Mouse (Mus musculus): ENCODE results near the gene Cyp8b1. TPM values are rescaled to one million over a fixed set of nuclear protein-coding genes. Genes with fewer than 3 reads are reported as not detected.

Gene Cyp8b1
- not detected in 2 replicates for polyA plus RNA-seq (2012)

- Histone ChIP-seq H3K36me3 (ENCODE audit: control insufficient read depth) (no peaks in the 10 kb centered on the region), H3K4me1 (ENCODE audit: control insufficient read depth) (no peaks in the 10 kb centered on the region), H3K9me3 (ENCODE audit: control insufficient read depth, low read length) (no peaks in the 10 kb centered on the region), H3K27me3 (ENCODE audit: control insufficient read depth) (no peaks in the 10 kb centered on the region), H3K4me3 (replicated peaks) (no peak within 1 kb of the TSS)
- TF ChIP-seq TAL1 (IDR thresholded peaks at IDR 0.05; ENCODE audit: low read length) (no peak), GATA1 (IDR thresholded peaks at IDR 0.05; ENCODE audit: low read length) (no peak)
These were observed at the start of gene Cyp8b1 for GRCm38 (mm10) chr9:121916102-121916501. TSS of gene Cyp8b1 (minus strand) at chr9:121916305.

- TF ChIP-seq TAL1 (IDR thresholded peaks at IDR 0.05; ENCODE audit: low read length) (no peak), GATA1 (IDR thresholded peaks at IDR 0.05; ENCODE audit: low read length) (no peak)
- H3K4me3 ChIP-seq (replicated peaks): no peak overlapping the region
- no peaks in the 10 kb centered on the region for H3K36me3 ChIP-seq (ENCODE audit: control insufficient read depth)
- no peaks in the 10 kb centered on the region for H3K4me1 ChIP-seq (ENCODE audit: control insufficient read depth)
- no peaks in the 10 kb centered on the region for H3K27me3 ChIP-seq (ENCODE audit: control insufficient read depth)
- H3K9me3 ChIP-seq (ENCODE audit: control insufficient read depth, low read length): no peaks in the 10 kb centered on the region
These were observed 48.8 kb upstream of the Cyp8b1 start for GRCm38 (mm10) chr9:121964941-121965340.

- Histone ChIP-seq H3K9me3 (ENCODE audit: control insufficient read depth, low read length) (no peaks in the 10 kb centered on the region; the same call in 1 of the 2 replicates), H3K4me3 (replicated peaks) (no peak overlapping the region), H3K36me3 (ENCODE audit: control insufficient read depth) (no peaks in the 10 kb centered on the region), H3K27me3 (ENCODE audit: control insufficient read depth) (no peaks in the 10 kb centered on the region), H3K4me1 (ENCODE audit: control insufficient read depth) (no peaks in the 10 kb centered on the region)
- no peak for TF ChIP-seq GATA1 (IDR thresholded peaks at IDR 0.05; ENCODE audit: low read length)
- no peak for TF ChIP-seq TAL1 (IDR thresholded peaks at IDR 0.05; ENCODE audit: low read length)
These were observed 44.0 kb upstream of the Cyp8b1 start for GRCm38 (mm10) chr9:121959966-121960635.

GRCm38 (mm10) chr9:121952596-121952995 is 36.5 kb upstream of the Cyp8b1 start:
- H3K36me3 ChIP-seq (ENCODE audit: control insufficient read depth): no peaks in the 10 kb centered on the region
- no peaks in the 10 kb centered on the region for H3K4me1 ChIP-seq (ENCODE audit: control insufficient read depth)
- no peaks in the 10 kb centered on the region for H3K27me3 ChIP-seq (ENCODE audit: control insufficient read depth)
- TF ChIP-seq GATA1 (IDR thresholded peaks at IDR 0.05; ENCODE audit: low read length) (no peak), TAL1 (IDR thresholded peaks at IDR 0.05; ENCODE audit: low read length) (no peak)
- no peaks in the 10 kb centered on the region; the same call in 1 of the 2 replicates for H3K9me3 ChIP-seq (ENCODE audit: control insufficient read depth, low read length)
- H3K4me3 ChIP-seq (replicated peaks): no peak overlapping the region

- no peaks in the 10 kb centered on the region for H3K27me3 ChIP-seq (ENCODE audit: control insufficient read depth)
- TF ChIP-seq GATA1 (IDR thresholded peaks at IDR 0.05; ENCODE audit: low read length) (no peak), TAL1 (IDR thresholded peaks at IDR 0.05; ENCODE audit: low read length) (no peak)
- H3K4me1 ChIP-seq (ENCODE audit: control insufficient read depth): no peaks in the 10 kb centered on the region
- H3K4me3 ChIP-seq (replicated peaks): no peak overlapping the region
- no peaks in the 10 kb centered on the region for H3K9me3 ChIP-seq (ENCODE audit: control insufficient read depth, low read length)
- no peaks in the 10 kb centered on the region for H3K36me3 ChIP-seq (ENCODE audit: control insufficient read depth)
These were observed 35.0 kb upstream of the Cyp8b1 start for GRCm38 (mm10) chr9:121951114-121951423.

- H3K36me3 ChIP-seq (ENCODE audit: control insufficient read depth): no peaks in the 10 kb centered on the region
- no peak within 1 kb of the TSS for H3K4me3 ChIP-seq (replicated peaks)
These were observed 34.5 kb upstream of the Cyp8b1 start, which contains the start of gene Fam198a for GRCm38 (mm10) chr9:121950418-121951113. TSS of gene Fam198a (plus strand) at chr9:121950988.

GRCm38 (mm10) chr9:121948431-121948830 is 32.3 kb upstream of the Cyp8b1 start:
- no peak for TF ChIP-seq GATA1 (IDR thresholded peaks at IDR 0.05; ENCODE audit: low read length)
- no peak for TF ChIP-seq TAL1 (IDR thresholded peaks at IDR 0.05; ENCODE audit: low read length)
- Histone ChIP-seq H3K27me3 (ENCODE audit: control insufficient read depth) (no peaks in the 10 kb centered on the region), H3K4me1 (ENCODE audit: control insufficient read depth) (no peaks in the 10 kb centered on the region), H3K36me3 (ENCODE audit: control insufficient read depth) (no peaks in the 10 kb centered on the region; the same call in 1 of the 2 replicates), H3K4me3 (replicated peaks) (no peak overlapping the region), H3K9me3 (ENCODE audit: control insufficient read depth, low read length) (no peaks in the 10 kb centered on the region)

More at GRCm38 (mm10) chr9:121950418-121951113, 34.5 kb upstream of the Cyp8b1 start, which contains the start of gene Fam198a:
- Histone ChIP-seq H3K27me3 (ENCODE audit: control insufficient read depth) (no peaks in the 10 kb centered on the region), H3K4me1 (ENCODE audit: control insufficient read depth) (no peaks in the 10 kb centered on the region), H3K9me3 (ENCODE audit: control insufficient read depth, low read length) (no peaks in the 10 kb centered on the region)
- TF ChIP-seq GATA1 (IDR thresholded peaks at IDR 0.05; ENCODE audit: low read length): no peak
- TF ChIP-seq TAL1 (IDR thresholded peaks at IDR 0.05; ENCODE audit: low read length): no peak

- Histone ChIP-seq H3K4me3 (replicated peaks) (no peak overlapping the region), H3K4me1 (ENCODE audit: control insufficient read depth) (no peaks in the 10 kb centered on the region), H3K9me3 (ENCODE audit: control insufficient read depth, low read length) (no peaks in the 10 kb centered on the region), H3K36me3 (ENCODE audit: control insufficient read depth) (peaks cover 3% of the 10 kb centered on the region), H3K27me3 (ENCODE audit: control insufficient read depth) (no peaks in the 10 kb centered on the region)
- no peak for TF ChIP-seq TAL1 (IDR thresholded peaks at IDR 0.05; ENCODE audit: low read length)
- no peak for TF ChIP-seq GATA1 (IDR thresholded peaks at IDR 0.05; ENCODE audit: low read length)
These were observed 31.7 kb upstream of the Cyp8b1 start for GRCm38 (mm10) chr9:121947784-121948183.

- H3K9me3 ChIP-seq (ENCODE audit: control insufficient read depth, low read length): no peaks in the 10 kb centered on the region
- no peaks in the 10 kb centered on the region for H3K27me3 ChIP-seq (ENCODE audit: control insufficient read depth)
- no peak overlapping the region for H3K4me3 ChIP-seq (replicated peaks)
- TF ChIP-seq GATA1 (IDR thresholded peaks at IDR 0.05; ENCODE audit: low read length): no peak
- no peak for TF ChIP-seq TAL1 (IDR thresholded peaks at IDR 0.05; ENCODE audit: low read length)
- H3K4me1 ChIP-seq (ENCODE audit: control insufficient read depth): no peaks in the 10 kb centered on the region
- peaks cover 5% of the 10 kb centered on the region for H3K36me3 ChIP-seq (ENCODE audit: control insufficient read depth)
These were observed 27.5 kb upstream of the Cyp8b1 start for GRCm38 (mm10) chr9:121943628-121944027.
